Mouse (Mus musculus): Measurements from ENCODE around the gene Cdip1. TPM values are rescaled to one million over a fixed set of nuclear protein-coding genes. Genes with fewer than 3 reads are reported as not detected.
A peak's percentile ranks its signal among the peaks of the same experiment; 100 is the strongest.

Cdip1 gene
- polyA plus RNA-seq, 1 experiment, result 91.1 TPM

GRCm38 (mm10) chr16:4767012-4767790 is 22.9 kb downstream of the Cdip1 start:
- no peak for DNase-seq (ENCODE audit: low read depth)
- TF ChIP-seq POLR2A (IDR thresholded peaks at IDR 0.05; ENCODE audit: borderline replicate concordance, extremely low read depth, insufficient read depth, insufficient read length, poor library complexity, severe bottlenecking) (no peak), CTCF (IDR thresholded peaks at IDR 0.05; ENCODE audit: borderline replicate concordance, extremely low read depth, insufficient read depth, insufficient read length) (no peak)

DNA sequence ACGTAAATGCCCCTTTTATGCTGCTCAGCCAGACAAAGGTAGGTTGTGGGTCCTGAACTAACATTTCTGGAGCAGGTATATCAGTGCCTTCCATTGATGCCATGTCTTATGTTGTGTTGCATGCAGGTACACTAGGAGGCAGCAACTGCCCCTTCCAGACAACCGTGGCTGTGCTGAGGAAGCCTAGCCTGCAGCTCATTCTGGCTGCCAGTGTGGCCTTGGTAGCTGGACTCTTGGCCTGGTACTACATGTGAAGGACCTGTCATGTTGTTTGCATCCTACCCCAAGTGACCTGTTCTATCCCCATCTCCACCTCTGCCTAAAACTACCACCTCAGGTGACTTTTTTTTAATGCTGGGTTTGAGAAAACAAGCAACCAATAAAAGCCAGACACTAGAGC is 24.2 kb downstream of the Cdip1 start:
- DNase-seq (ENCODE audit: low read depth), result no peak
- TF ChIP-seq CTCF (IDR thresholded peaks at IDR 0.05; ENCODE audit: borderline replicate concordance, extremely low read depth, insufficient read depth, insufficient read length), result no peak
- TF ChIP-seq POLR2A (IDR thresholded peaks at IDR 0.05; ENCODE audit: borderline replicate concordance, extremely low read depth, insufficient read depth, insufficient read length, poor library complexity, severe bottlenecking), result no peak

- TF ChIP-seq POLR2A (IDR thresholded peaks at IDR 0.05; ENCODE audit: borderline replicate concordance, extremely low read depth, insufficient read depth, insufficient read length, poor library complexity, severe bottlenecking) (no peak), CTCF (IDR thresholded peaks at IDR 0.05; ENCODE audit: borderline replicate concordance, extremely low read depth, insufficient read depth, insufficient read length) (peak; percentile 61; the same call in 1 of the 2 replicates)
- peak; percentile 51 for DNase-seq (ENCODE audit: low read depth)
These were observed 26.8 kb downstream of the Cdip1 start for GRCm38 (mm10) chr16:4763276-4763675.

DNA sequence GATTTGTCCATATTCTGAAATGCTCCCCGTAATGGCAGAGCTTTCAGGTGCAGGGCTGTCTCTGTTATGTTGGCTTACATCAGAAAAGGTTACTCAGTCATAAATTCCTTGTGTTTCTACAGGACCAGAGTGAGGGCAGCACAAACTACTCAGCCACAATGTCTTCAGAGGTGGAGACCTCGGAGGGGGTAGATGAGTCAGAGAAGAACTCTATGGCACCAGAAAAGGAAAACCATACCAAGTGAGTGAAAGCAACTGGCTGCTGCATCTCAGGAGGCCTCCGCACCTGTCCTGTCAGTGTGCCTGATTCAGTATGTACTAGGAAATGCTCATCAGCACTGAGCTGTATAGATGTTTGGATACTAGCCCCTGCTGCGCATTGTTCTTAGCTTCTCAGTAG is 27.7 kb downstream of the Cdip1 start:
- TF ChIP-seq CTCF (IDR thresholded peaks at IDR 0.05; ENCODE audit: borderline replicate concordance, extremely low read depth, insufficient read depth, insufficient read length), result no peak
- DNase-seq (ENCODE audit: low read depth), result no peak

GRCm38 (mm10) chr16:4756660-4757335 is 33.3 kb downstream of the Cdip1 start:
- peak; percentile 53 for DNase-seq (ENCODE audit: low read depth)

DNA sequence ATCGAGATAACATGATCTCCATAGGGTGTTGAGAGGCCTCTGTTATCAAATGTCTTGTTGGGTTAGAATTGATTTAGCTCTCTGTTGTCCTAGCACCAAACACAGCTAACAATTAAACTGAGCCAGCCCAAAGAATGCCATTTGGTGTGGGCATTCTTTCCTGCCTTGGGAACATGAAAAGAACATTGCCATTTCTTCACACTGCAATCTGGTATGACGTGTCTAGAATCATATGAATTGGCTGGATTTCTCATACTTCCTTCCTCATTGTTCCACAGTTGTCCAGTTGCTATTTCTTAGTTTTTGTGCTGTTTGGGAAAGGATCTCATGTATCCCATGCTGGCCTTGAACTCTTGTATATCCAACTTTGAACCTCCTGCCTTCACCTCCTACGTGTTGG is 36.0 kb downstream of the Cdip1 start:
- no peak for DNase-seq (ENCODE audit: low read depth)
- TF ChIP-seq POLR2A (IDR thresholded peaks at IDR 0.05; ENCODE audit: borderline replicate concordance, extremely low read depth, insufficient read depth, insufficient read length, poor library complexity, severe bottlenecking) (no peak), CTCF (IDR thresholded peaks at IDR 0.05; ENCODE audit: borderline replicate concordance, extremely low read depth, insufficient read depth, insufficient read length) (no peak)

- DNase-seq (ENCODE audit: low read depth), result no peak
- TF ChIP-seq POLR2A (IDR thresholded peaks at IDR 0.05; ENCODE audit: borderline replicate concordance, extremely low read depth, insufficient read depth, insufficient read length, poor library complexity, severe bottlenecking) (no peak), CTCF (IDR thresholded peaks at IDR 0.05; ENCODE audit: borderline replicate concordance, extremely low read depth, insufficient read depth, insufficient read length) (no peak)
These were observed 37.9 kb downstream of the Cdip1 start for GRCm38 (mm10) chr16:4752155-4752554.

DNA sequence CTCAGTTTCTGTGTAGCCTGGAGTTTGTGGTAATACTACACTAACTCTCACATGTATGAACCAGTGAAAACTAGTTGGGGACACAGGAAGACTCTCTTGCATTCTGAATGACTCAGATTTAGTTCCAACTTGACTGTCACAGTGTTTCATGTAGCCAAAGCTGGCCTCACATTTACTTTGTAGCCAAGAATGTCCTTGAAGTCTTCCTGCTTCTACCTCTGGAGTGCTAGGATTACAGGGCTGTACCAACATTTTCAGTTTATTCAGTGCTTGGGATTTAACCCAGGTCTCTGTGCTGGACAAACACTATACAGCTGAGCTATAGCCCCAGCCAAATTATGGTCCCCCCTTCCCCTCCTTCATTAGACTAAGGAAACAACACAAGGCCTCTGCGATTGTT is 47.9 kb downstream of the Cdip1 start:
- DNase-seq (ENCODE audit: low read depth), result no peak
- TF ChIP-seq POLR2A (IDR thresholded peaks at IDR 0.05; ENCODE audit: borderline replicate concordance, extremely low read depth, insufficient read depth, insufficient read length, poor library complexity, severe bottlenecking), result no peak
- TF ChIP-seq CTCF (IDR thresholded peaks at IDR 0.05; ENCODE audit: borderline replicate concordance, extremely low read depth, insufficient read depth, insufficient read length), result no peak

- no peak for DNase-seq (ENCODE audit: low read depth)
- TF ChIP-seq POLR2A (IDR thresholded peaks at IDR 0.05; ENCODE audit: borderline replicate concordance, extremely low read depth, insufficient read depth, insufficient read length, poor library complexity, severe bottlenecking), result no peak
- TF ChIP-seq CTCF (IDR thresholded peaks at IDR 0.05; ENCODE audit: borderline replicate concordance, extremely low read depth, insufficient read depth, insufficient read length), result no peak
These were observed 50.1 kb downstream of the Cdip1 start for GRCm38 (mm10) chr16:4739994-4740393.

- TF ChIP-seq CTCF (IDR thresholded peaks at IDR 0.05; ENCODE audit: borderline replicate concordance, extremely low read depth, insufficient read depth, insufficient read length) (no peak), POLR2A (IDR thresholded peaks at IDR 0.05; ENCODE audit: borderline replicate concordance, extremely low read depth, insufficient read depth, insufficient read length, poor library complexity, severe bottlenecking) (no peak)
- no peak for DNase-seq (ENCODE audit: low read depth)
These were observed 53.8 kb downstream of the Cdip1 start for GRCm38 (mm10) chr16:4736262-4736661.

- no peak for TF ChIP-seq POLR2A (IDR thresholded peaks at IDR 0.05; ENCODE audit: borderline replicate concordance, extremely low read depth, insufficient read depth, insufficient read length, poor library complexity, severe bottlenecking)
- no peak for TF ChIP-seq CTCF (IDR thresholded peaks at IDR 0.05; ENCODE audit: borderline replicate concordance, extremely low read depth, insufficient read depth, insufficient read length)
- DNase-seq (ENCODE audit: low read depth), result peak; percentile 48
These were observed 59.2 kb downstream of the Cdip1 start for GRCm38 (mm10) chr16:4730776-4731358.

- DNase-seq (ENCODE audit: low read depth), result no peak
- TF ChIP-seq CTCF (IDR thresholded peaks at IDR 0.05; ENCODE audit: borderline replicate concordance, extremely low read depth, insufficient read depth, insufficient read length), result no peak
- TF ChIP-seq POLR2A (IDR thresholded peaks at IDR 0.05; ENCODE audit: borderline replicate concordance, extremely low read depth, insufficient read depth, insufficient read length, poor library complexity, severe bottlenecking), result no peak
These were observed 62.1 kb downstream of the Cdip1 start for GRCm38 (mm10) chr16:4727963-4728362.
